Mouse (Mus musculus): Measurements from ENCODE around the gene Pdcd1.
"Not testable (repeated sequence)": the region's sequence is repeated elsewhere in the genome, so short reads cannot be mapped to it uniquely, and the experiment has no call there.

Gene Pdcd1

GRCm38 (mm10) chr1:94028741-94029140 is 23.6 kb downstream of the Pdcd1 start:
- no peak for DNase-seq (ENCODE audit: low read depth)

GRCm38 (mm10) chr1:94027506-94028108 is 24.7 kb downstream of the Pdcd1 start:
- no peak for DNase-seq (ENCODE audit: low read depth)

- DNase-seq (ENCODE audit: low read depth), result no peak
These were observed 32.2 kb downstream of the Pdcd1 start, which contains the start of gene Neu4 for GRCm38 (mm10) chr1:94020151-94020550. Gene Neu4 (plus strand): TSS chr1:94020451.

- peak; percentile 32 for DNase-seq (ENCODE audit: low read depth)
These were observed 40.7 kb downstream of the Pdcd1 start for GRCm38 (mm10) chr1:94011643-94012042.

- DNase-seq (ENCODE audit: low read depth), result not testable (repeated sequence)
These were observed 43.5 kb downstream of the Pdcd1 start for GRCm38 (mm10) chr1:94008826-94009225.

GRCm38 (mm10) chr1:94005954-94006506 is 46.3 kb downstream of the Pdcd1 start:
- not testable (repeated sequence) for DNase-seq (ENCODE audit: low read depth)

- DNase-seq (ENCODE audit: low read depth), result no peak
These were observed 51.3 kb downstream of the Pdcd1 start for GRCm38 (mm10) chr1:94001023-94001422.

- not testable (repeated sequence) for DNase-seq (ENCODE audit: low read depth)
These were observed 60.9 kb downstream of the Pdcd1 start for GRCm38 (mm10) chr1:93991491-93991890.

- not testable (repeated sequence) for DNase-seq (ENCODE audit: low read depth)
These were observed 61.3 kb downstream of the Pdcd1 start for GRCm38 (mm10) chr1:93991068-93991467.

- DNase-seq (ENCODE audit: low read depth), result not testable (repeated sequence)
These were observed 62.1 kb downstream of the Pdcd1 start, which contains the start of gene Gal3st2c for GRCm38 (mm10) chr1:93990209-93990608. Gene Gal3st2c (plus strand): TSS chr1:93990509.

GRCm38 (mm10) chr1:93988786-93989185 is 63.6 kb downstream of the Pdcd1 start:
- no peak for DNase-seq (ENCODE audit: low read depth)

Measured in naive thymus-derived CD4-positive, alpha-beta T cell, adult 2 months (primary cell).